Mouse (Mus musculus) spleen, adult 2 months (tissue): ENCODE measurements around the gene Fgr.

Experiments used
- CTCF ChIP-seq: fragments of 200-500 bp; IDR thresholded peaks from 2 replicates; pipeline ENCODE4 v1.5.1; 2011; ENCODE audit warnings: mild to moderate bottlenecking, inconsistent platforms; ENCODE audit not compliant: insufficient read depth, insufficient read length, insufficient replicate concordance; ENCODE audit errors: extremely low read depth
- POLR2A ChIP-seq: fragments of 200-500 bp; IDR thresholded peaks from 2 replicates; pipeline ENCODE4 v1.6.1; 2011; ENCODE audit warnings: low read depth, low read length, inconsistent platforms

DNA sequence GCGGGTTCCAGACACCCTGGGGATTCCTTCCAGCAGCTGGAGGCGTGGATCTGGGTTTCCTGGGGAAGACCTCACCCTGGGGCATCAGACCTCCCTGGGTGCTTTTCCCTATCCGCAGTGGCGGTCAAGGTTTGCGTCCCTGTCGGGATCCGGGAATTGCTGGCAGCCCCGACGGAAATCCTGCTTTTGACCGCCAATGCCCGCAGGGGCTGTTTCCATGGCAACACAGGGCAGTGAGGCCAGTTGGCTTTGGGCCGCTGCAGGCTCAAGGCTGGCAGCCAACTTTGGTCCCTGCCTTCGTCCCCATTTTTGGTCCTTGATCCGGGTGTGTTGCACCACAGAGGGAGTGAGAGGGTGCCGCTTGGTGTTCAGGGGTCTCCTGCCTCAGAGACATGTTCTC lies 1.0 kb downstream of the Fgr start:
- TF ChIP-seq CTCF (no peak), POLR2A (no peak)
